Mouse (Mus musculus): ENCODE measurements around the gene Mgat4e.

Mgat4e gene

GRCm38 (mm10) chr1:134549632-134550132 lies at the start of gene Mgat4e:
Mgat4e (minus strand) TSS chr1:134549682.
- DNase-seq (ENCODE audit: low spot score), result no peak

DNA sequence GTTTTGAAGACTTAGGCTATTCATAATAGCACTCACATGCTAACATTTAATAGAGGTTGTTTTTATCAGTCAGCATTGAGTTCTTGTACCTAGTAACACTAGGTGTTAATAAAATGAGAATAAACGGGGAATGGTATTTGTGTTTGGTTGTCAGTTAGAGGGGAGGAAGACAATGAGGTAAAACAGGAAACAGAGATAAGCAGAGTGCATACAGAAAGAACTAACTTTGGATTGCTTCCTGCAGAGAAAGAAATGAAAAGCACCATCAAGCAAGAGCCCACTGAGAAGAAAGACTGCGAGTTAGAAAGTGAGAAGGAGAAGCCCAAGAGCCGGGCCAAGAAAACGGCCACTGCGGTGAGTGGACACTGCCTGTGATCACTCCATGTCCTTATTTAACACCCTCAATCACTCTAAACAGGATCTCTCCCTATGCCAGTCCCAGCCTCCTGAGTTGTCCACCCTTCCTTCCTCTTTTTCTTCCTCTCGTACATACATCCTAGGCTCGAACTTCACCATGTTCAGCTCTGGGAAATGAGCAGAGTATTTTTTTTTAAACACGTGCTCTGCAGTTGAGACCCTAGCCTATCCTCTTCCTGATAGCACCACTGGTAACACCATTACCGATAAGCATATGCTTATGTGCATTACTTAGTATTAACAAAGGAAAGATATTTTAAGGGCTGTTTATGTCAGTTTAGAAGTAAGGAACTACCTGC lies 48.0 kb upstream of the Mgat4e start:
- no peak for DNase-seq (ENCODE audit: low spot score)

DNA sequence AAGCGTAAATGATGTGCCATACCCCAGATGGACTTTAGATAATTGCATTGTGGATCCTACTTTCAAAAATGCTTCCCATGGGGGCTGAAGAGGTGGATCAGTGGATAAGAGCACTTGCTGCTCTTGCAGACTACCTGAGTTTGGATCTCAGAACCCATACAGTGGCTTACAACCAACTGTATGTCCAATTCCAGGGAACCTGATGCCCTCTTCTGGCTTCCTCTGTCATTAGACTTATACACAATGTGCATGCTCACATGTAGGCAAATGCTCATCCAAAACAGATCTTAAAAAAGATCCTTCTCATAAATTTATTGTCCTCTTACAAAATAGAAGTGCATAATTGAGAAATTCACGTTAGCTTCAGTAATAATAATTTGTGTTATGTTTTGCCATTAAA lies 42.3 kb upstream of the Mgat4e start:
- DNase-seq (ENCODE audit: low spot score), result no peak

DNA sequence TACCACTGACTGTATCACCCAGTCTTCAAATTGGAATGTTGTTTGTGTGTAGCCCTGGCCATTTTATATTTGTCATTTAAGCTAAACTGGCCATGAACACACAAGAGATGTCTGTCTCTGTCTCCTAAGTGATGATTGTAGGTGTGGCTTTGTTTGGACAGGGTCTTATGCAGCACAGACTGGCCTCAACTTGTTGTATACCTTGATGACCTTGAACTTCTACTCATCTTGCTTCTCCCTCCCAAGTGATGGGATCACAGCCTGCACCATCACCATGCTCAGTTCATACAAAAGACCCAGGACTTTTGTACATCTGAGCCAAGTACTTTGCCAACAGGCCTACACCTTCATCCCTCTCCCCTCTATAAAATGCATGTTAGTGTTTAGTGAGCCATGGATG lies 40.2 kb upstream of the Mgat4e start:
- DNase-seq (ENCODE audit: low spot score), result no peak

DNA sequence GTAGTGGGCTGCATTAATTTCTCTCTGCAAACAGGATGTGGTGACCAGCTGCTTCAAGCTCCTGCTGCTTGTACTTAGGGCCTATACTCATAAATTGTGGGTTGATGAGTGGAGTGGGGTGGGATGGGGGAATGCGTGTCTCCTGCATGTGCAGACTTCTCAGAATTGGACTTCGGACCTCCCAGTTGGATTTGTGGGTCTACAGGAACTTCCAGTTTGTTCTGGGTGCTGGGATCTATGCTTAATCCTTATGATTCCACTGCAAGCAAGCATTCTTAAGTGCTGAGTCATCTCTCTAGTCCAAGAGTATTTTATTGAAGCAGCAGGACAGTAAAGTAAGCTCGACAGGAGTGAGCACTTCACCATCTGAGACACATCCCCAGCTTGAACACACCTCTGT lies 34.1 kb upstream of the Mgat4e start:
- DNase-seq (ENCODE audit: low spot score), result no peak

DNA sequence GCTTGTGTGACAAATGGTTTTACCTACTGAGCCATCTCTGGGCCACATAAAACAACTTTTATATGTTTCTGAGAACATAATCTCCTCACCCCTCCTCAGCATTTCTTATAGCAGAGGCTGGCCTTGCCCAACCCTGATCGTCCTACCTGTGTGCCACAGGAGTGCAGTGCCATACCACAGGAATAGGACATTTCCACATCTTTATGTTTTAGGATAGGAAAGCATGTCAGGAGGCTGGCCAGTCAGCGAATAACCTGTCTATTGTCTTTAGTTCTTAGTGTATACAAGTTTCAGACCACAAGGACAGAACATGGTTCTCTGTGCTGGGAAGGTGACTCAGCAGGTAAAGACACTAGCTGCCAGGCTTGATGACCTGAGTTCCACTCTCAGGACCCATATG lies 31.3 kb upstream of the Mgat4e start:
- DNase-seq (ENCODE audit: low spot score), result no peak

DNA sequence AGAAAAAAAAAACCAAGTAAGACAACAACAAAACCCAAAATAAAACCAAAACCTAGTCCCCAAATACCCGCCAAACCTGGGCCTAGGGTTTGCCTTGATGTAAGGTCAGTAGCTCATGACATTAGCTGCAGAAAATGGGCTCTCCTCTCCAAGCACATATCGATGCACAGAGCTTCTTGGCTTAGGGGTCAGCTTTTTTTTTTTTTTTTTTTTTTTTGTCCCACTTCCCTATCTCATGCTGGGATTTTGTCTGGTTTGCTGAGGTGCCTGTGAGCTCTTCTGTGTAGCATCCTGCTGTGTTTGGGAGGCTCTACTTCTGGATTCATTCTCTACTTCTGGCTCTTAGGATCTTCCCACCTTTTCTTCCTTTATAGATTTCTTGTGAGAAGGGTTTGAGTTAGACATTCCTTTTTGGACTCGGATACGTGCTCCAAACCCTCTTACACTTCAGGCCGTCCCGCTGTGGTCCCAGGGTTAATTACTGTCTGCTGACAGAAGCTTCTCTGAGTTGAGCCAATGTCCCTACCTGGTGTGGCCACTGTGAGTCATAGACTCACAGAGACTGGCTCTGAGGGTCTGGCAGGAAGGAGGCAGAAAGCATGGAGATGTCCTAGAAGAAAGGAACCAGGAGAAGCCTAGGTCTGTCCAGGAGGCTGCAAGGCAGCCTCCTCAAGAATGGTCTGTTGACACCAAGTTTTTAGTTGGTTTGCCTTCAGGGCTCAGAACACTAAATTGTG lies 28.1 kb upstream of the Mgat4e start:
- DNase-seq (ENCODE audit: low spot score), result no peak

DNA sequence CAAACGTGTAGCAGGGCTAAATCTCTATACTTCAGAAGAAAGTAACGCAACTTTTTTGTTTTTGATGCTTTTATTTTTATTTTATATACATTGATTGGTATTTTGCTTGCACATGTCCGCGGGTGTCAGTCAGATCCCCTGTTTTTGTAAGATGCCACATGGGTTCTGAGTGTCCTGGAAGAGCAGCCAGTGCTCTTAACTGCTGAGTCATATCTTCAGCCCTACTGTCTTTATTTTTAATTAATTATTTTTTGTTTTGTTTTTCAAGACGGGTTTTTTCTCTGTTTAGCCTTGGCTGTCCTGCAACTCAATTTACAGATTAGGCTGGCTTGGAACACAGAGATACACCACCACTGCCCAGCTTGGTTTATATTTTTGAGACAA lies 24.4 kb upstream of the Mgat4e start:
- no peak for DNase-seq (ENCODE audit: low spot score)

DNA sequence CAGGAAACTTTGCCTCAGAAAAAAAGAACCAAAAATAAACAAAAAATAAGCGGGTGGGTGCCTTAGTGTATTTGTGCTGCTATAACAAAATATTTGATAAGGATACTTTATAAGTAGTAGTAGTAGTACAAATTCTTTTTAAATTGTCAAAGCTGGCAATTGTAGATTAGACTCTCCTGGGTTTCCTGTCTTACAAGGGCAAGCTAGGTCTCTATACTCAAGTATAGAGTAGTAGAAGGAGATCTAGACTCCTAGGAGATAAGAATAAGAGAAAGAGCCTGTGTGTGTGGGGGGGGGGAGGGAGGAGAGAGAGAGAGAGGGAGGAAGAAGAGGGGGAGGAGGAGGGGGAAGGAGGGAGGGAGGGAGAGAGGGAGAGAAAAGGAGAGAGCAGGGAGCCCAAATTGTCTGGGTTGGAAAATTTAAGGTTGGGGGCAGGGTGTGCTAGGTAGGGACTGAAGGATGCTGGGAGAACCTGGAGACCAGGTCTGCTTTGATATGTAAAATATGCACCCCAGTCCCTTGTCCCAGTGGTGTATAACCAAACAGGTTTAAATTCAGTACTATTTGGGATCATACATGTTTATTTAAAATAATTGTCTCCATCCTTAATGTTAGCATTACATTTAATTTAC lies 23.9 kb upstream of the Mgat4e start:
- no peak for DNase-seq (ENCODE audit: low spot score)

DNA sequence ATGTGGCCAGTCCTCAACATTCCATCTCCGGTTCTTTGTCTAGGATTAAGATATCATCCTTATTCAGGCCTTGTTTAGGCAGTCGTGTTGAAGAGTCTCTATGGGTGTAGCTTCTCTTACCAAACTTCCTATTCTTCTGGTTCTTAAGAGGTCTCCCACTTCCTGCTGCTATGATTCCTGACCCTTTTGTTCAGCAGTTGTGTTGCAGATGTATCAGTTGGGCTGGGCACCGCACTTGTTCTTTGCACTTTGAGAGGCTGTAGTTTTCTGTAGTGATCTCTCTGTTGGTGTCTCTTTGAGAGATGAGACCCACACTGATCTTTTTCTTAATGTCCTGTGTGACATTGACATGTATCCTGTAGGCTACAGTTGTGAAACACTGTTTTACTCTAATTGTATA lies 21.1 kb upstream of the Mgat4e start:
- no peak for DNase-seq (ENCODE audit: low spot score)

GRCm38 (mm10) chr1:134570171-134570570 lies 20.7 kb upstream of the Mgat4e start:
- no peak for DNase-seq (ENCODE audit: low spot score)

DNA sequence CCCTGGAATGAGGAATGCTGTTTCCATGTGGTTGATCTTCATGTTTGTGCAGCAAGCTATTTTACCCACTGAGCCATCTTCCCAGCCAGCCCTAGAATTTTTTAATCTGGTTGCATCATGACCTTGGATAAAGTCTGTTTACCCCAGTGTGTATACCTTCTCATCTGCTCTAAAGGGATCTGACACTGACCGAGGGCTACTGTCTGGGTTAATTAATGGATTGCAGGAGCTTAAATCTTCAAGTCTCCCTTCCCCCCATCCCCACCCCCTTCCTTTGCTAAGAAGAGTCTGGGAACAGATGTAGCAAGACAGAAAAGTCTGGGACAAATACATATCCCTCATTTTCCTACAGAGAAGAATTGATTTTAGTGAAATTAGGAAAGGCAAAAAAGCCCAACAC lies 18.0 kb upstream of the Mgat4e start:
- no peak for DNase-seq (ENCODE audit: low spot score)

- no peak for DNase-seq (ENCODE audit: low spot score)
Measured at GRCm38 (mm10) chr1:134563726-134564125, 14.2 kb upstream of the Mgat4e start.

GRCm38 (mm10) chr1:134562457-134562856 lies 13.0 kb upstream of the Mgat4e start:
- no peak for DNase-seq (ENCODE audit: low spot score)

DNA sequence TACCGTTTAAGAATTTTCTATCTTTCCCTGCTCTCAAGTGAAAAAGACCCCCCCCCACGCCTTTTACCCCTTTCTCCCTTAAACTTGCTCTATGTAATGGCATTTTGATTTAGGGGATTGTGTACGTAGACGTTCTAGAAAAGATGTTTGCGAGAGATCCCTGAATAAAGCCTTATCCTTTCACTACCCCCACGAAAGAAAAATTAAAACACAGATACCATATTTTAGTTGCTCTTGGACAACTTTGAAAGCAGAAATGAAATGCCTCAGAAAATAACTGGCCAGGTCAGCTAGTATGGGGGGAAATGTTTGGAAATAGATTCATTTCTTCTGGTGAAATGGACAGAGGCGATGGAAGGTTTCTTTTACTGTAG lies 12.3 kb upstream of the Mgat4e start:
- DNase-seq (ENCODE audit: low spot score), result no peak

- peak; percentile 73 for DNase-seq (ENCODE audit: low spot score)
Measured at GRCm38 (mm10) chr1:134560801-134561769, 11.6 kb upstream of the Mgat4e start.

DNA sequence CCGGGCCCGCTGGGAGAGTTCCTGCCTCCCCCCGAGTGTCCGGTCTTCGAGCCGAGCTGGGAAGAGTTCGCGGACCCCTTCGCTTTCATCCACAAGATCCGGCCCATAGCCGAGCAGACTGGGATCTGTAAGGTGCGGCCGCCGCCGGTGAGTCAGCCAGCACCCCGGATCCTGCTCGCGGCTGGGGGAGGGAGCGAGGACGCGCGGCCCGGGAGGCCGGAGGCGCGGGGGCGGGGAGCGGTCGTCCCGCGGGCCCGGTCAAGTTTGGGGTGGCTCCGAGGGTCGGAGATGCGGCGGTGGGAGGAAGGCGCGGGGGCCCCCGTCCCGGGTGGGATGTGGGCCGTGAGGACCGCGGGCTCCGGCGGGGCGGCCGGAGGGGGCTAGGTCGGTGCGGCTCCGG lies 10.9 kb upstream of the Mgat4e start:
- peak; percentile 73 for DNase-seq (ENCODE audit: low spot score)

DNA sequence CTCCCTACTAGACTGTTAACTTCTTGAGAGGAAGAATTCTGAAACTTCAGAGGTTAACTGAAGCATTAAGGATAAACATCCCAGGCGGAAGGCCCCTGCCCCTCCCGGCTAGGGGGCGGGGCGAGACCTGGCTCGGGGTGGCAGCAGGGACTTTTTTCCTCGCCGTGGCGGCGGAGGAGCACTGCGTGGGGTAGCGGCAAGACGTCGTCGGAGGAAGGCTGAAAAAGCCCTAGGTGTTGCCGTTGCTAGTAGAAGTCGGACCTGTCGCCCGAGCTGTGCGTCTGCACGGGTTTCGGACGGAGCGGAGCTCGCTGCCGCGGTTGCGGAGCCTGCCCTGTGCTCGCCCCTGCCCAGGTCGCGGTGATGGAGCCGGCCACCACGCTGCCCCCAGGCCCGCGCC lies 10.5 kb upstream of the Mgat4e start, which contains the start of gene Kdm5b:
Gene Kdm5b (plus strand): TSS at position 196 of the 400 bp plus-strand sequence.
- DNase-seq (ENCODE audit: low spot score), result peak; percentile 93

- DNase-seq (ENCODE audit: low spot score), result no peak
Measured at GRCm38 (mm10) chr1:134559226-134559625, 9.7 kb upstream of the Mgat4e start.

GRCm38 (mm10) chr1:134558511-134558910 lies 9.0 kb upstream of the Mgat4e start:
- no peak for DNase-seq (ENCODE audit: low spot score)

DNA sequence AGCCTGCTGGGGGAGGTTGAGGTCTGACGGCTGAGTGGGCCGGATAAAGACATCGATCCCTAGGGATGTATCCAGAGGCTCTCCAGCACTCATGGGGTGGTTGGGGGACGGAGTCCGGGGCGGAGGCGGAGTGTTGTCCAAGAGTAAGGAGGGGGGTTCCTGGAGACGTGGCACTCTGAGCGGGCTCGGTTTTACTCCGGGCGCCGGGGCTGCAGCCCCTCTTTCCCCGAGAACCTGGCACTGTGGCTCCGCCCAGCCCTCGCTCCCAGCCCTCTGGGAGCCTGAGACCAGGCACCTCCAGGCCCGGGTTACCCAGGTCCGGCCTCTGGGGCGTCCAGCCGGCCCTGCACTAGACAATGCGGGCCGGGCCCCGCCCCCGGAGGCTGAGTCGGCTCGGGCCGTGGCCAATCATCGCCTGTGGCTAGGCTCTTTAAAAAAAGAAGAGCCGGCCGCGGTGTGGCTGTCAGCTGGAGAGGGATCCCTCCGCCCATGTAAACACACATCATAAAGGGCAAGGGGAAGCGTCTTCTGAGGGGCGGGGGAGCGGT lies 7.3 kb upstream of the Mgat4e start:
- peak; percentile 97 for DNase-seq (ENCODE audit: low spot score)
